Mouse (Mus musculus) erythroblast, embryonic 14.5 days (primary cell): ENCODE measurements around the gene Zfp94.

ENCODE experiments used
- GATA1 ChIP-seq: IDR thresholded peaks from 2 replicates; pipeline ENCODE4 v1.6.1; 2012; ENCODE audit warnings: low read length, inconsistent platforms, mixed read lengths
- TAL1 ChIP-seq: IDR thresholded peaks from 3 replicates; pipeline ENCODE4 v1.6.1; 2012; ENCODE audit warnings: low read length, inconsistent platforms, mixed read lengths

- no peak for TF ChIP-seq GATA1
- no peak for TF ChIP-seq TAL1
Measured at GRCm38 (mm10) chr7:24300771-24301282, 15.6 kb downstream of the Zfp94 start, which contains the start of gene Zfp61.
